Mouse (Mus musculus): Measurements from ENCODE around the gene Fam198b.
A peak's percentile ranks its signal among the peaks of the same experiment; 100 is the strongest.

The Fam198b gene

GRCm38 (mm10) chr3:79885686-79886356 lies 1.5 kb downstream of the Fam198b start:
- DNase-seq = no peak

- no peak for DNase-seq
Observed at GRCm38 (mm10) chr3:79886357-79887091, 2.2 kb downstream of the Fam198b start.

- no peak for DNase-seq
Observed at GRCm38 (mm10) chr3:79887161-79887855, 3.0 kb downstream of the Fam198b start.

- DNase-seq = no peak
Observed at GRCm38 (mm10) chr3:79887966-79888365, 3.6 kb downstream of the Fam198b start.

- DNase-seq = no peak
Observed at GRCm38 (mm10) chr3:79897534-79898370, 13.4 kb downstream of the Fam198b start.

- no peak for DNase-seq
Observed at GRCm38 (mm10) chr3:79898514-79898913, 14.2 kb downstream of the Fam198b start.

- no peak for DNase-seq
Observed at GRCm38 (mm10) chr3:79899906-79900305, 15.6 kb downstream of the Fam198b start.

GRCm38 (mm10) chr3:79900502-79900901 lies 16.2 kb downstream of the Fam198b start:
- DNase-seq = no peak

- no peak for DNase-seq
Observed at GRCm38 (mm10) chr3:79901321-79901720, 17.0 kb downstream of the Fam198b start.

GRCm38 (mm10) chr3:79901734-79902133 lies 17.4 kb downstream of the Fam198b start:
- DNase-seq = no peak

- no peak for DNase-seq
Observed at GRCm38 (mm10) chr3:79903803-79904202, 19.5 kb downstream of the Fam198b start.

GRCm38 (mm10) chr3:79904238-79904757 lies 20.0 kb downstream of the Fam198b start:
- DNase-seq = peak; percentile 29

GRCm38 (mm10) chr3:79905397-79905796 lies 21.1 kb downstream of the Fam198b start:
- DNase-seq = no peak

GRCm38 (mm10) chr3:79906250-79907045 lies 22.1 kb downstream of the Fam198b start:
- no peak for DNase-seq

- no peak for DNase-seq
Observed at GRCm38 (mm10) chr3:79907223-79907622, 22.9 kb downstream of the Fam198b start.

GRCm38 (mm10) chr3:79910375-79911141 lies 26.2 kb downstream of the Fam198b start:
- DNase-seq = no peak

- DNase-seq = no peak
Observed at GRCm38 (mm10) chr3:79911166-79911565, 26.8 kb downstream of the Fam198b start.

GRCm38 (mm10) chr3:79914012-79914411 lies 29.7 kb downstream of the Fam198b start:
- no peak for DNase-seq

- DNase-seq = no peak
Observed at GRCm38 (mm10) chr3:79916185-79916584, 31.9 kb downstream of the Fam198b start.

- no peak for DNase-seq
Observed at GRCm38 (mm10) chr3:79918761-79919160, 34.4 kb downstream of the Fam198b start.

Measured in retina, postnatal 1 day (tissue).